25 mouse cellular contexts compared by ENCODE assay signal in the genomic region with DNA sequence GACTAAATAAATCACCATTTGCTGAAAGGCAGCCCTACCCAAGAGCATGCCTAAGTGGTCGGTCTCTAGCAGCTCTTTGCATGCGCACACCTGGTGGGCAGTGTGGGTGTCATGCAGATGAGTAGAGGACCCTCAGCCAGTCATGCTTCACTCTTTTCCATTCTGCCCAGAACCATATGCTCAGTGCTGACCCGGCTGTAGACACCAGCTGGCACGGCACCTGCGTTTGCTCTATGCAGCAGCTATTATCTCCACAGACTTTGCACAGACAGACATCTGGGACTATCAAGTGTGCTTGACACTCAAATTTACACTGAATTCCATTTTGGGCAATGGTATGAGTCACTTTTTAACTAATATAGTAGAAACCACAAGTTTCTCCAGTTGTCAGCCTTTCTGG.
DNase-seq lines count a peak whose midpoint lies in the region; ATAC-seq and TF ChIP-seq lines count a peak whose summit lies in the region.
"Had no signal": no experiment of that assay in that cellular context is flagged by ENCODE, and none has a peak within 500 bp of the region (broad histone marks: within the 10 kb centered on the region; RNA-seq: fewer than 3 reads in every experiment).

No protein-coding gene starts in this region.

- dilution Hi-C loops in CH12.LX (cut with MboI; ENCODE audit: extremely low pct_ligation_motif_present, extremely low pct_unique_long_range_greater_than_20kb, low sequenced_read_pairs), result no loop called here

- no peak overlapping the region for H3K4me2 ChIP-seq in hindbrain, embryonic 15.5 days
- H3K4me2 ChIP-seq in hindbrain, embryonic 12.5 days (replicated peaks), result no peak overlapping the region
- H3K4me2 ChIP-seq in CH12.LX (ENCODE audit: insufficient read depth, low read depth, poor library complexity, severe bottlenecking) (no peak overlapping the region), myocyte (ENCODE audit: low read depth) (no peak overlapping the region)
- H3K4me2 ChIP-seq in forebrain, embryonic 14.5 days (ENCODE audit: low read length), result no peak overlapping the region
- H3K4me2 ChIP-seq in kidney, embryonic 14.5 days (replicated peaks; ENCODE audit: low read depth, low read length), result no peak overlapping the region
- H3K4me2 ChIP-seq: heart, embryonic 12.5 days; limb, embryonic 15.5 days; lung, embryonic 15.5 days; neural tube, embryonic 15.5 days had no signal

- no peaks in the 10 kb centered on the region for H3K36me3 ChIP-seq in hindbrain, embryonic 15.5 days
- H3K36me3 ChIP-seq in hindbrain, embryonic 12.5 days, result no peaks in the 10 kb centered on the region
- H3K36me3 ChIP-seq in CH12.LX (replicated peaks in 1 of 2; ENCODE audit: control insufficient read depth in 1 of 2, insufficient read depth in 1 of 2, low read length in 1 of 2) (no peaks in the 10 kb centered on the region), myocyte (ENCODE audit: control insufficient read depth, insufficient read depth) (no peaks in the 10 kb centered on the region)
- no peaks in the 10 kb centered on the region for H3K36me3 ChIP-seq in forebrain, embryonic 14.5 days (ENCODE audit: control insufficient read depth, insufficient read depth, low read length)
- H3K36me3 ChIP-seq in kidney, embryonic 14.5 days (ENCODE audit: control insufficient read depth, insufficient read depth, low read length), result no peaks in the 10 kb centered on the region
- H3K36me3 ChIP-seq: heart, embryonic 12.5 days; limb, embryonic 15.5 days; lung, embryonic 15.5 days; neural tube, embryonic 15.5 days had no signal

- WGBS in hindbrain, embryonic 15.5 days, result 81% methylated on average over 5 of the region's 5 CpGs
- 85% methylated on average over 5 of the region's 5 CpGs for WGBS in hindbrain, embryonic 12.5 days
- 76% methylated on average over 5 of the region's 5 CpGs for WGBS in forebrain, embryonic 14.5 days
- WGBS in kidney, embryonic 14.5 days, result 86% methylated on average over 5 of the region's 5 CpGs

- peak; percentile 48; the same call in 1 of the 2 replicates for ATAC-seq in hindbrain, embryonic 15.5 days (ENCODE audit: low FRiP score, low read depth)
- ATAC-seq in hindbrain, embryonic 12.5 days (ENCODE audit: low FRiP score), result no peak
- peak; percentile 68; the same call in 1 of the 2 replicates for ATAC-seq in forebrain, embryonic 14.5 days
- ATAC-seq in kidney, embryonic 14.5 days (ENCODE audit: low FRiP score, low TSS enrichment), result no peak
- ATAC-seq: intestine, postnatal 0 days; midbrain, embryonic 16.5 days had no signal

- no peak overlapping the region for H3K4me3 ChIP-seq in hindbrain, embryonic 15.5 days
- no peak overlapping the region for H3K4me3 ChIP-seq in hindbrain, embryonic 12.5 days
- H3K4me3 ChIP-seq in CH12.LX (replicated peaks in 1 of 3; ENCODE audit: low read depth in 2 of 3, low read length in 2 of 3, poor library complexity in 1 of 3) (no peak overlapping the region), myocyte (no peak overlapping the region)
- H3K4me3 ChIP-seq in forebrain, embryonic 14.5 days (ENCODE audit: low read depth, low read length), result no peak overlapping the region
- H3K4me3 ChIP-seq in kidney, embryonic 14.5 days (ENCODE audit: low read length), result no peak overlapping the region
- H3K4me3 ChIP-seq: heart, embryonic 12.5 days; limb, embryonic 15.5 days; lung, embryonic 15.5 days; megakaryocyte, embryonic 14.5 days; neural tube, embryonic 15.5 days had no signal

- H3K9me3 ChIP-seq in hindbrain, embryonic 15.5 days, result no peaks in the 10 kb centered on the region
- H3K9me3 ChIP-seq in hindbrain, embryonic 12.5 days (replicated peaks), result no peaks in the 10 kb centered on the region
- no peaks in the 10 kb centered on the region for H3K9me3 ChIP-seq in CH12.LX (replicated peaks; ENCODE audit: low read length)
- no peaks in the 10 kb centered on the region for H3K9me3 ChIP-seq in forebrain, embryonic 14.5 days (replicated peaks; ENCODE audit: control insufficient read depth, low read length)
- H3K9me3 ChIP-seq in kidney, embryonic 14.5 days (ENCODE audit: control insufficient read depth, low read length), result no peaks in the 10 kb centered on the region
- H3K9me3 ChIP-seq: heart, embryonic 12.5 days; limb, embryonic 15.5 days; lung, embryonic 15.5 days; neural tube, embryonic 15.5 days had no signal

- no peak for TF ChIP-seq CTCF in CH12.LX (conservative IDR thresholded peaks at IDR 0.05 in 1 of 2, IDR thresholded peaks at IDR 0.05 in 1 of 2; ENCODE audit: low read depth in 2 of 2, low read length in 2 of 2)

- no peak overlapping the region for H3ac ChIP-seq in myocyte (ENCODE audit: control insufficient read depth, insufficient read length)

- TF ChIP-seq EP300 in CH12.LX (IDR thresholded peaks at IDR 0.05; ENCODE audit: low read length), result peak; percentile 30; the same call in 1 of the 2 replicates

- no peak overlapping the region for H3K9ac ChIP-seq in hindbrain, embryonic 15.5 days
- H3K9ac ChIP-seq in hindbrain, embryonic 12.5 days, result no peak overlapping the region
- no peak overlapping the region for H3K9ac ChIP-seq in CH12.LX (ENCODE audit: insufficient read depth, low read depth)
- H3K9ac ChIP-seq in forebrain, embryonic 14.5 days (ENCODE audit: low read length), result no peak overlapping the region
- H3K9ac ChIP-seq in kidney, embryonic 14.5 days (ENCODE audit: low read depth, low read length), result no peak overlapping the region
- H3K9ac ChIP-seq: heart, embryonic 12.5 days; limb, embryonic 15.5 days; liver, embryonic 14.5 days; lung, embryonic 15.5 days; neural tube, embryonic 15.5 days had no signal

- H3K4me1 ChIP-seq in hindbrain, embryonic 15.5 days (replicated peaks), result no peaks in the 10 kb centered on the region
- no peaks in the 10 kb centered on the region for H3K4me1 ChIP-seq in hindbrain, embryonic 12.5 days
- peaks cover 0 to 20% of the 10 kb centered on the region in 2 experiments; a peak in 2 of 4 replicates for H3K4me1 ChIP-seq in CH12.LX (ENCODE audit: control insufficient read depth in 1 of 2, insufficient read depth in 2 of 2)
- no peaks in the 10 kb centered on the region for H3K4me1 ChIP-seq in forebrain, embryonic 14.5 days (ENCODE audit: control insufficient read depth, insufficient read depth, low read length)
- H3K4me1 ChIP-seq in kidney, embryonic 14.5 days (ENCODE audit: control insufficient read depth, insufficient read depth, low read length), result no peaks in the 10 kb centered on the region
- H3K4me1 ChIP-seq: heart, embryonic 12.5 days; limb, embryonic 15.5 days; lung, embryonic 15.5 days; megakaryocyte, embryonic 14.5 days; neural tube, embryonic 15.5 days had no signal

- peak; percentile 52 for DNase-seq in CH12.LX (ENCODE audit: extremely low read depth)
- peak; percentile 24 for DNase-seq in forebrain, embryonic 14.5 days (ENCODE audit: low spot score)
- no peak for DNase-seq in layer of hippocampus, postnatal 25 days (ENCODE audit: extremely low spot score in 1 of 2, low spot score in 1 of 2)
- DNase-seq: adrenal gland, postnatal 14 days; cerebellum, adult 11 months; cerebellum, adult 9-11 months; gastrocnemius, postnatal 10 days; heart, adult 11 months; heart, postnatal 10 days; kidney, postnatal 4 days; lung, postnatal 36 days; thymus, adult 18-20 months; thymus, postnatal 4 days had no signal

- H3K79me2 ChIP-seq in CH12.LX (replicated peaks; ENCODE audit: control insufficient read depth, extremely low read depth, insufficient read depth, poor library complexity, severe bottlenecking) (no peaks in the 10 kb centered on the region), myocyte (ENCODE audit: control insufficient read depth, insufficient read depth) (no peaks in the 10 kb centered on the region)

- TF ChIP-seq POLR2A in CH12.LX (IDR thresholded peaks at IDR 0.05; ENCODE audit: low read depth, low read length) (no peak), myocyte (IDR thresholded peaks at IDR 0.05; ENCODE audit: insufficient read length, low read depth) (no peak)

- TF ChIP-seq RAD21 in CH12.LX (IDR thresholded peaks at IDR 0.05; ENCODE audit: low read depth, low read length), result no peak

- H3K27ac ChIP-seq in hindbrain, embryonic 15.5 days (replicated peaks), result no peak overlapping the region
- no peak overlapping the region for H3K27ac ChIP-seq in hindbrain, embryonic 12.5 days
- H3K27ac ChIP-seq in CH12.LX (ENCODE audit: insufficient read depth, low read depth), result no peak overlapping the region
- no peak overlapping the region for H3K27ac ChIP-seq in forebrain, embryonic 14.5 days (ENCODE audit: low read depth, low read length)
- H3K27ac ChIP-seq in kidney, embryonic 14.5 days (ENCODE audit: low read depth, low read length), result no peak overlapping the region
- H3K27ac ChIP-seq: limb, embryonic 15.5 days; liver, embryonic 14.5 days; lung, embryonic 15.5 days; neural tube, embryonic 15.5 days had no signal

- no peaks in the 10 kb centered on the region for H3K27me3 ChIP-seq in hindbrain, embryonic 15.5 days
- H3K27me3 ChIP-seq in hindbrain, embryonic 12.5 days, result no peaks in the 10 kb centered on the region
- H3K27me3 ChIP-seq in CH12.LX (replicated peaks) (no peaks in the 10 kb centered on the region), myocyte (ENCODE audit: control insufficient read depth, insufficient read depth, insufficient read length) (no peaks in the 10 kb centered on the region)
- H3K27me3 ChIP-seq in forebrain, embryonic 14.5 days (replicated peaks; ENCODE audit: control insufficient read depth, insufficient read depth, low read length), result no peaks in the 10 kb centered on the region
- H3K27me3 ChIP-seq in kidney, embryonic 14.5 days (ENCODE audit: control insufficient read depth, insufficient read depth, low read length), result no peaks in the 10 kb centered on the region
- H3K27me3 ChIP-seq: heart, embryonic 12.5 days; limb, embryonic 15.5 days; lung, embryonic 15.5 days; megakaryocyte, embryonic 14.5 days; neural tube, embryonic 15.5 days had no signal

- in situ Hi-C loops in CH12.LX (cut with MboI; ENCODE audit: low pct_ligation_motif_present, low pct_unique_long_range_greater_than_20kb, low sequenced_read_pairs), result no loop called here

TF ChIP-seq in CH12.LX, 34 proteins besides CTCF, POLR2A, EP300 and RAD21 (continues in another document):
- TF ChIP-seq NELFE (IDR thresholded peaks at IDR 0.05; ENCODE audit: low read depth, low read length) (no peak), USF1 (IDR thresholded peaks at IDR 0.05; ENCODE audit: low read depth, low read length) (no peak), MAZ (IDR thresholded peaks at IDR 0.05; ENCODE audit: low read depth, low read length) (no peak), USF2 (conservative IDR thresholded peaks at IDR 0.05; ENCODE audit: low read depth, low read length) (no peak), SIN3A (IDR thresholded peaks at IDR 0.05; ENCODE audit: low read length) (no peak), NRF1 (IDR thresholded peaks at IDR 0.05; ENCODE audit: low read depth, low read length) (no peak)

TF ChIP-seq in myocyte, 11 proteins besides CTCF, POLR2A, EP300 and RAD21 (continues in another document):
- TF ChIP-seq TCF3 (IDR thresholded peaks at IDR 0.05; ENCODE audit: insufficient read length, low read depth) (peak; percentile 94), POLR2AphosphoS2 (IDR thresholded peaks at IDR 0.05; ENCODE audit: insufficient read length, low read depth) (no peak), TCF12 (IDR thresholded peaks at IDR 0.05; ENCODE audit: insufficient read depth, poor library complexity, severe bottlenecking) (peak; percentile 95), SRF (IDR thresholded peaks at IDR 0.05; ENCODE audit: control insufficient read depth, insufficient read length, low read depth) (peak; percentile 57), E2F4 (IDR thresholded peaks at IDR 0.05; ENCODE audit: insufficient read depth) (no peak)

Comparison
In these comparisons a context has a peak if more than half of its experiments do, and no peak if none do; other contexts are left out.
1. ATAC-seq: peak in hindbrain, embryonic 15.5 days (single experiment) and forebrain, embryonic 14.5 days (single experiment); none in hindbrain, embryonic 12.5 days (single experiment) and kidney, embryonic 14.5 days (single experiment).
2. DNase-seq: peak in CH12.LX (single experiment) and forebrain, embryonic 14.5 days (single experiment); none in layer of hippocampus, postnatal 25 days (0 of 2).